Mouse (Mus musculus): ENCODE data around the gene Ccdc62. TPM values are rescaled to one million over a fixed set of nuclear protein-coding genes. Genes with fewer than 3 reads are reported as not detected.
A peak's percentile ranks its signal among the peaks of the same experiment; 100 is the strongest.

Ccdc62 gene
- total and polyA plus RNA-seq, 3 experiments, result 7.5 to 13.4 TPM; not detected in 1

GRCm38 (mm10) chr5:123973299-123974178 is 43.1 kb downstream of the Ccdc62 start, which contains the start of gene Hip1r (continued):
- no peak for TF ChIP-seq MXI1 (IDR thresholded peaks at IDR 0.05; ENCODE audit: low read depth, low read length)
- no peak for TF ChIP-seq RAD21 (IDR thresholded peaks at IDR 0.05; ENCODE audit: low read depth, low read length)
- TF ChIP-seq ZC3H11A (IDR thresholded peaks at IDR 0.05; ENCODE audit: low read depth, low read length), result no peak
- no peak for TF ChIP-seq E2F4 (IDR thresholded peaks at IDR 0.05; ENCODE audit: borderline replicate concordance, low read depth, low read length)

GRCm38 (mm10) chr5:123974179-123974485 is 43.7 kb downstream of the Ccdc62 start:
- no peaks in the 10 kb centered on the region for H3K9me3 ChIP-seq (replicated peaks; ENCODE audit: insufficient read depth, low read length)
- peak overlapping the region; percentile 97 to 100 for H3K4me3 ChIP-seq (ENCODE audit: control insufficient read depth in 1 of 2, insufficient read depth in 1 of 2, low read depth in 2 of 2, low read length in 2 of 2)
- peaks cover 0 to 6% of the 10 kb centered on the region in 2 experiments; a peak in 2 of 4 replicates for H3K4me1 ChIP-seq (ENCODE audit: control insufficient read depth in 1 of 2, insufficient read depth in 2 of 2, low read length in 2 of 2)
- no peaks in the 10 kb centered on the region; a peak in 1 of 4 replicates for H3K36me3 ChIP-seq (ENCODE audit: control insufficient read depth in 1 of 2, insufficient read depth in 2 of 2, low read length in 2 of 2)
- peaks cover 10% of the 10 kb centered on the region for H3K79me2 ChIP-seq (ENCODE audit: control insufficient read depth, insufficient read depth, low read length, poor library complexity)
- H3K27ac ChIP-seq (ENCODE audit: control insufficient read depth, low read depth, low read length), result peak overlapping the region; percentile 35
- H3K27me3 ChIP-seq (ENCODE audit: control insufficient read depth in 1 of 2, insufficient read depth in 2 of 2, low read length in 2 of 2), result no peaks in the 10 kb centered on the region
- H3K9ac ChIP-seq (ENCODE audit: control insufficient read depth, low read depth, low read length, poor library complexity, severe bottlenecking), result peak overlapping the region; percentile 94
- TF ChIP-seq MAX (IDR thresholded peaks at IDR 0.05; ENCODE audit: low read length), result no peak; the same call in 1 of the 2 replicates
- no peak for TF ChIP-seq CTCF (IDR thresholded peaks at IDR 0.05 in 2 of 3, conservative IDR thresholded peaks at IDR 0.05 in 1 of 3; ENCODE audit: control insufficient read depth in 1 of 3, insufficient read depth in 1 of 3, low read depth in 2 of 3, low read length in 3 of 3, poor library complexity in 1 of 3, severe bottlenecking in 1 of 3)
- no peak for TF ChIP-seq ZMIZ1 (IDR thresholded peaks at IDR 0.05; ENCODE audit: low read depth, low read length)
- TF ChIP-seq E2F4 (IDR thresholded peaks at IDR 0.05; ENCODE audit: borderline replicate concordance, low read depth, low read length), result no peak
- no peak for TF ChIP-seq USF2 (IDR thresholded peaks at IDR 0.05; ENCODE audit: borderline replicate concordance in 1 of 2, insufficient read depth in 1 of 2, low read depth in 1 of 2, low read length in 2 of 2)
- TF ChIP-seq ETS1 (IDR thresholded peaks at IDR 0.05; ENCODE audit: low read depth, low read length), result no peak
- no peak for TF ChIP-seq CHD2 (IDR thresholded peaks at IDR 0.05; ENCODE audit: low read length)
- TF ChIP-seq MYB (IDR thresholded peaks at IDR 0.05; ENCODE audit: low read depth, low read length), result no peak
- no peak for TF ChIP-seq EP300 (IDR thresholded peaks at IDR 0.05; ENCODE audit: low read depth in 1 of 2, low read length in 2 of 2)
- TF ChIP-seq USF1 (IDR thresholded peaks at IDR 0.05; ENCODE audit: low read depth, low read length), result no peak
- no peak for TF ChIP-seq SMC3 (IDR thresholded peaks at IDR 0.05; ENCODE audit: low read depth, low read length)
- peak; percentile 44 for DNase-seq (ENCODE audit: low read depth, low spot score)

- H3K27ac ChIP-seq (ENCODE audit: control insufficient read depth, low read depth, low read length), result no peak overlapping the region
- H3K27me3 ChIP-seq (ENCODE audit: control insufficient read depth in 1 of 2, insufficient read depth in 2 of 2, low read length in 2 of 2), result no peaks in the 10 kb centered on the region
- H3K36me3 ChIP-seq (ENCODE audit: control insufficient read depth in 1 of 2, insufficient read depth in 2 of 2, low read length in 2 of 2), result no peaks in the 10 kb centered on the region; a peak in 1 of 4 replicates
- H3K4me1 ChIP-seq (ENCODE audit: control insufficient read depth in 1 of 2, insufficient read depth in 2 of 2, low read length in 2 of 2), result peaks cover 0 to 6% of the 10 kb centered on the region in 2 experiments; a peak in 2 of 4 replicates
- peaks cover 10% of the 10 kb centered on the region for H3K79me2 ChIP-seq (ENCODE audit: control insufficient read depth, insufficient read depth, low read length, poor library complexity)
- DNase-seq (ENCODE audit: low read depth, low spot score), result peak; percentile 62
- peak overlapping the region; percentile 19; the same call in 1 of the 2 replicates for H3K9ac ChIP-seq (ENCODE audit: control insufficient read depth, low read depth, low read length, poor library complexity, severe bottlenecking)
- TF ChIP-seq TCF12 (IDR thresholded peaks at IDR 0.05; ENCODE audit: low read depth, low read length) (no peak), ZNF384 (IDR thresholded peaks at IDR 0.05; ENCODE audit: low read depth, low read length) (peak; percentile 86), MEF2A (IDR thresholded peaks at IDR 0.05; ENCODE audit: extremely low read depth, insufficient replicate concordance, low read depth, low read length, poor library complexity, severe bottlenecking) (no peak), SIN3A (IDR thresholded peaks at IDR 0.05; ENCODE audit: low read length) (no peak)
- H3K9me3 ChIP-seq (replicated peaks; ENCODE audit: insufficient read depth, low read length), result no peaks in the 10 kb centered on the region
- peak overlapping the region; percentile 97 to 100; a peak in 2 of 4 replicates for H3K4me3 ChIP-seq (ENCODE audit: control insufficient read depth in 1 of 2, insufficient read depth in 1 of 2, low read depth in 2 of 2, low read length in 2 of 2)
These were observed 44.2 kb downstream of the Ccdc62 start for GRCm38 (mm10) chr5:123974616-123975111.

Measured in MEL (cell line).